Mouse (Mus musculus): ENCODE results near the gene Gm128.

DNA sequence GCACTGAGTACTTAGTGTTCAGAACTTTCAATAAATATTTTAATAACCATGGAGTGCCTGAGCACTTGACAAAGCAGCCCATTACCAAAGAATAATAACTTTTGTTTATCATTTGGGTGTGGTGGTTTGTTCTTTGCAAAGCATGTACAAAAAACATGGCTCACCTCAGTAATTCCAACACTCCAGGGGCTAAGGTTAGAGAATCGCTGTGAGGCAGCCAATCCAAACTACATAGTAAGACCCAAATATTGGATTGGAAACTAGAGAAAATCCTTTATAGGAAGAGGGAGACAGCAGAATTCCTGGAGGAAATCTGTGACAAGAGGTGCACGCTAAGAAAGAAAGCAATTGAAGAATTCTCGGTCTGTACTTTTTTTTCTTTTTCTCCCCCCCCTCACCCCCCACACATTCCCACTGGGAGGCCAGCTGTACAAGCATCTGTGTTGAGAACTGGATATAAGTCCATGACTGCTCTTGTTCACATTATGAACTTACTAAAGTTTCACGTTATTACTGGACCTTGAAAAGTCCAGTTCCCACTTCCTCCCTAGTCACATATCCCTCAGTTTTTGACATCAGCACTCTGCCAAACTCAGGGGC lies 24.6 kb downstream of the Gm128 start:
- TF ChIP-seq POLR2A (IDR thresholded peaks at IDR 0.05; ENCODE audit: borderline replicate concordance, low read depth, low read length) (no peak), CTCF (IDR thresholded peaks at IDR 0.05; ENCODE audit: low read depth, low read length) (no peak)

Data from bone marrow macrophage, adult 2 months (primary cell).